Mouse (Mus musculus) hindbrain, embryonic 14.5 days (tissue): ENCODE measurements around the gene Fkrp. TPM values are rescaled to one million over a fixed set of nuclear protein-coding genes. Genes with fewer than 3 reads are reported as not detected.

ENCODE experiments used
- ATAC-seq: fragments of 200-750 bp; cut with Nextera tagmentation; 2 replicates; pipeline ENCODE4 v1.8.0; 2017; ENCODE audit warnings: moderate number of reproducible peaks, mild to moderate bottlenecking, moderate TSS enrichment, moderate library complexity; ENCODE audit not compliant: low FRiP score
- DNase-seq: peaks from one replicate; pipeline ENCODE4 v3.0.0-alpha.2; 2015; ENCODE audit warnings: low spot score
- H3K27ac ChIP-seq: fragments of 300-500 bp; sonication (generic); 2 replicates; pipeline ENCODE4 v1.5.1; 2014; ENCODE audit warnings: mild to moderate bottlenecking, moderate library complexity
- H3K27me3 ChIP-seq: fragments of 300-500 bp; sonication (generic); 2 replicates; pipeline ENCODE4 v1.6.1; 2014; ENCODE audit warnings: mild to moderate bottlenecking, low read length, mixed read lengths; ENCODE audit not compliant: control insufficient read depth, insufficient read depth
- H3K36me3 ChIP-seq: fragments of 300-500 bp; sonication (generic); replicated peaks from 2 replicates; pipeline ENCODE4 v1.6.1; 2014; ENCODE audit not compliant: control insufficient read depth, insufficient read depth
- H3K4me1 ChIP-seq: fragments of 300-500 bp; sonication (generic); replicated peaks from 2 replicates; pipeline ENCODE4 v1.6.1; 2014; ENCODE audit warnings: antibody characterized with exemption, low read length, mixed read lengths; ENCODE audit not compliant: control insufficient read depth, insufficient read depth
- H3K4me2 ChIP-seq: fragments of 300-500 bp; sonication (generic); replicated peaks from 2 replicates; pipeline ENCODE4 v1.6.1; 2014; ENCODE audit warnings: mild to moderate bottlenecking, moderate library complexity
- H3K4me3 ChIP-seq: fragments of 300-500 bp; sonication (generic); replicated peaks from 2 replicates; pipeline ENCODE4 v1.5.1; 2014; ENCODE audit warnings: mild to moderate bottlenecking, low read length
- H3K9ac ChIP-seq: fragments of 300-500 bp; sonication (generic); 2 replicates; pipeline ENCODE4 v1.6.1; 2014
- H3K9me3 ChIP-seq: fragments of 300-500 bp; sonication (generic); 2 replicates; pipeline ENCODE4 v1.6.1; 2016; ENCODE audit warnings: low read length; ENCODE audit not compliant: control insufficient read depth
- WGBS: fragments of 180-500 bp; shearing (Covaris S2); extraction: QIAGEN DNeasy Blood & Tissue Kit; methylation state at CpG from one replicate; pipeline ENCODE4 v1.1.7; 2014; 5-methylcytosine and 5-hydroxymethylcytosine counted together
- polyA plus RNA-seq: library from polyadenylated mRNA; unstranded; fragments of >200 nt; fragmentation: Nextera tagmentation; extraction: Ambion mirVana; gene quantifications from 2 replicates; pipeline ENCODE4 v1.2.1, GENCODE M21; 2014

Gene Fkrp
- polyA plus RNA-seq, 1 experiment from 2014 or later, result 44.7 TPM

- ATAC-seq (no peak), DNase-seq (no peak)
- Histone ChIP-seq H3K27me3 (no peaks in the 10 kb centered on the region), H3K27ac (no peak overlapping the region), H3K36me3 (no peaks in the 10 kb centered on the region), H3K4me2 (no peak overlapping the region), H3K9ac (no peak overlapping the region), H3K4me1 (no peaks in the 10 kb centered on the region), H3K9me3 (no peaks in the 10 kb centered on the region), H3K4me3 (no peak overlapping the region)
- WGBS, result 38% methylated on average over 2 of the region's 2 CpGs
Measured at GRCm38 (mm10) chr7:16766443-16766842, 50.1 kb downstream of the Fkrp start.

GRCm38 (mm10) chr7:16763463-16764218 lies 52.9 kb downstream of the Fkrp start:
- H3K4me3 ChIP-seq, result no peak overlapping the region
- H3K4me1 ChIP-seq, result no peaks in the 10 kb centered on the region
- H3K4me2 ChIP-seq, result no peak overlapping the region
- no peak overlapping the region for H3K27ac ChIP-seq
- no peak for ATAC-seq
- whole genome bisulfite sequencing, result 91% methylated on average over 7 of the region's 7 CpGs
- H3K27me3 ChIP-seq, result no peaks in the 10 kb centered on the region
- no peak for DNase-seq
- H3K36me3 ChIP-seq, result no peaks in the 10 kb centered on the region
- H3K9me3 ChIP-seq, result no peaks in the 10 kb centered on the region
- H3K9ac ChIP-seq, result no peak overlapping the region

- no peak overlapping the region for H3K9ac ChIP-seq
- no peak for DNase-seq
- H3K27ac ChIP-seq, result no peak overlapping the region
- no peak overlapping the region for H3K4me2 ChIP-seq
- H3K9me3 ChIP-seq, result no peaks in the 10 kb centered on the region
- no peaks in the 10 kb centered on the region for H3K4me1 ChIP-seq
- no peaks in the 10 kb centered on the region for H3K36me3 ChIP-seq
- WGBS, result 48% methylated on average over 5 of the region's 5 CpGs
- H3K4me3 ChIP-seq, result no peak overlapping the region
- no peaks in the 10 kb centered on the region for H3K27me3 ChIP-seq
- no peak for ATAC-seq
Measured at GRCm38 (mm10) chr7:16761630-16762029, 54.9 kb downstream of the Fkrp start.

GRCm38 (mm10) chr7:16761005-16761481 lies 55.5 kb downstream of the Fkrp start:
- no peak for DNase-seq
- Histone ChIP-seq H3K27me3 (no peaks in the 10 kb centered on the region), H3K27ac (no peak overlapping the region), H3K9ac (no peak overlapping the region), H3K4me2 (no peak overlapping the region), H3K4me1 (no peaks in the 10 kb centered on the region), H3K36me3 (no peaks in the 10 kb centered on the region), H3K4me3 (no peak overlapping the region), H3K9me3 (no peaks in the 10 kb centered on the region)
- ATAC-seq, result no peak
- 62% methylated on average over 9 of the region's 10 CpGs for WGBS

DNA sequence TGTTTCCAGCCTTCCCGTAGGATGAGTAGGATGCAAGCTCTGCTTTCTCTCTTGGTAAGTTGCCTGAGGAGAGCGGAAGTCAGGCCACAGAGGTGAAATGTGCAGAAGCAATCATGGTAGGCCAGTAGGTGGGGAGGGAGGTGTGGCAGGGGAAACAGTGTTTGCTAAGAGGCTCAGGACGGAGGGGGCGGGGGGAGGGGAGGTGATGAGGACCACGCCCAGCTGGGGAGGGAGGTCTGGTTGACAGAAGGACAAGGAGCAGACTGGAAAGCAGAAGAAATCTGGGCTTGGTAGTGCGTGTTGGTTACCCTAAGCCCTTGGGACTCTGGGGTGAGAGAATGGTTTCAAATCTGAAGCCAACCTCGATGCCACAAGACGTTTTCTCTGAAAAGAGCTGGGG lies 56.2 kb downstream of the Fkrp start:
- ATAC-seq, result no peak
- no peak for DNase-seq
- WGBS, result 21% methylated on average over 8 of the region's 8 CpGs
- no peak overlapping the region for H3K9ac ChIP-seq
- no peak overlapping the region for H3K27ac ChIP-seq
- no peak overlapping the region for H3K4me3 ChIP-seq
- no peak overlapping the region for H3K4me2 ChIP-seq
- no peaks in the 10 kb centered on the region for H3K9me3 ChIP-seq
- no peaks in the 10 kb centered on the region for H3K4me1 ChIP-seq
- no peaks in the 10 kb centered on the region for H3K36me3 ChIP-seq
- no peaks in the 10 kb centered on the region for H3K27me3 ChIP-seq

Other genes with a start within 250 kb of the Fkrp start
- 39.7 and 41.6 TPM in 2 replicates for gene Arhgap35, start 201.7 kb downstream of the Fkrp start, polyA plus RNA-seq
- not detected in 2 replicates for gene Ceacam15, start 141.0 kb downstream of the Fkrp start, polyA plus RNA-seq
- gene Ceacam9, start 94.8 kb downstream of the Fkrp start, polyA plus RNA-seq, result 0.34 TPM in 1 of 2 replicates, not detected in the other
- 446 and 463 TPM in 2 replicates for gene Ap2s1, start 78.3 kb downstream of the Fkrp start, polyA plus RNA-seq
- 5.9 and 6.8 TPM in 2 replicates for gene Slc1a5, start 35.4 kb downstream of the Fkrp start, polyA plus RNA-seq
- gene Strn4, start 843 bp downstream of the Fkrp start, polyA plus RNA-seq, result 174 and 197 TPM in 2 replicates
- gene Prkd2, start 26.2 kb upstream of the Fkrp start, polyA plus RNA-seq, result 5.6 and 5.8 TPM in 2 replicates
- 5.8 and 6.6 TPM in 2 replicates for gene Dact3, start 58.6 kb upstream of the Fkrp start, polyA plus RNA-seq
- 0.78 and 2.5 TPM in 2 replicates for gene Gng8, start 75.1 kb upstream of the Fkrp start, polyA plus RNA-seq
- 0.26 TPM in 1 of 2 replicates, not detected in the other for gene Ptgir, start 89.8 kb upstream of the Fkrp start, polyA plus RNA-seq
- gene Calm3, start 107.4 kb upstream of the Fkrp start, polyA plus RNA-seq, result 510 and 527 TPM in 2 replicates
- gene Pnmal2, start 128.0 kb upstream of the Fkrp start, polyA plus RNA-seq, result 96.1 and 96.4 TPM in 2 replicates
- gene Pnmal1, start 142.9 kb upstream of the Fkrp start, polyA plus RNA-seq, result 52.1 and 63.2 TPM in 2 replicates
- gene Gm42372, start 166.4 kb upstream of the Fkrp start, polyA plus RNA-seq, result 7.6 and 7.8 TPM in 2 replicates
- 4.4 and 5.4 TPM in 2 replicates for gene Ccdc8, start 176.0 kb upstream of the Fkrp start, polyA plus RNA-seq
- 123 and 129 TPM in 2 replicates for gene Ppp5c, start 211.2 kb upstream of the Fkrp start, polyA plus RNA-seq
- 4.9 and 6.9 TPM in 2 replicates for gene Hif3a, start 245.7 kb upstream of the Fkrp start, polyA plus RNA-seq